Mouse (Mus musculus): ENCODE results near the gene Smoc2.

Gene Smoc2

DNA sequence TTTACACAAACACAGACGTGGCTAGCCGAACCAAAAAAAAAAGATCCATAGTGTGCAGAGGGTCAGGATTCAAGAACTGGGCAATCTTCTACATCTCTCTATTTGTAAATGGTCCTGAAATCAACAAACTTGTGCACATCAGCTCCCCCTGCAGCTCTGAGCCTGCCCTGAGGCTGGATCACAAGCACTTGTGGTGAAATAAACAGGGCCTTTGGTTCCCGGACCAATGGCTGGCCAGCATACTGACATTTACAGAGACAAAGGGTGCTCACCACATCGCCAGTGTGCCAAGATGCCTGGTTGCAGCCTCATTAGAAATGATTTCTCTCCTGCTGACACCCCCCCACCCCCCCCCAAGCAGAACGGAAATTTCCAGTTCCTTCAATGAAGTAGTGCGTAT, 23.1 kb downstream of the Smoc2 start:
- Histone ChIP-seq H3K27me3 (ENCODE audit: control insufficient read depth, insufficient read depth, low read length, poor library complexity, severe bottlenecking) (no peaks in the 10 kb centered on the region), H3K36me3 (ENCODE audit: control insufficient read depth, insufficient read depth, low read length, poor library complexity, severe bottlenecking) (no peaks in the 10 kb centered on the region)
- DNase-seq (ENCODE audit: low read depth, low spot score), result no peak

DNA sequence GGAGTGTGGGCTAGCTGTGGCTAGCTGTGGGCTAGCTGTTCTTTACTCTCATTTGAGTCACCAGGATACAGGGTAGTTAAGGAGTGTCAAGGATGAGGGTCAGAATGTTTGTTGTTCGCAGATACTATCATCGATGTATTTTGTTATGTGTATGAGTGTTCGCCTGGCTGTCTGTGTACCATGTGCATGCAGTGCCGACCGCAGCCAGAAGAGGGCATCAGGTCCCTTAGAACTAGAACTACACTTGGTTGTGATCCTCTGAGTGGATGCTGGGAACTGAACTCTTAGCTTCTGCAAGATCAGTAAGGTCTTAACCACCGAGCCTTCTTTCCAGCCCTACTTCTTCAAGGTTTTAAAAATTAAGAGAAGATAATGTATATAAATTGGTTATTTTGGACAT, 24.4 kb downstream of the Smoc2 start:
- Histone ChIP-seq H3K36me3 (ENCODE audit: control insufficient read depth, insufficient read depth, low read length, poor library complexity, severe bottlenecking) (no peaks in the 10 kb centered on the region), H3K27me3 (ENCODE audit: control insufficient read depth, insufficient read depth, low read length, poor library complexity, severe bottlenecking) (no peaks in the 10 kb centered on the region)
- DNase-seq (ENCODE audit: low read depth, low spot score), result no peak

DNA sequence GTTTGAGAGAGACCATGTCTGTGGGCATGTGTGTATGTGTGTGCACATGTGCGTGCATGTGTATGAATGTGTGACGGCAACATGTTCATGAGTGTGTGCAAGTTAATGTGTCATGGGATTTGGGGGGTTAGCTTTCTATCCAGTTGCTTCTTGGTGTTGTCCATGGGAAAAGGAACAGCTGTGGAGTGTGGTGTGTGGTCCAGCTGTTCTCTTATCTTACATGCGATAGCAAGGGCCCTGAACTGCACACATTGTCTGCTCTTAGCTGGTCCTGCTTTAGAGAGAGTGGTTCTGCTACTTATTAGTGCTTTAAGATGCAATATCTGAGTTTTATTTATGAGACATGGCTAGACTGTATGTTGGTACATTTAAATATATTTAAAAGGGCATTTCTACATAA, 30.6 kb downstream of the Smoc2 start:
- Histone ChIP-seq H3K27me3 (ENCODE audit: control insufficient read depth, insufficient read depth, low read length, poor library complexity, severe bottlenecking) (no peaks in the 10 kb centered on the region), H3K36me3 (ENCODE audit: control insufficient read depth, insufficient read depth, low read length, poor library complexity, severe bottlenecking) (no peaks in the 10 kb centered on the region)
- DNase-seq (ENCODE audit: low read depth, low spot score), result no peak

DNA sequence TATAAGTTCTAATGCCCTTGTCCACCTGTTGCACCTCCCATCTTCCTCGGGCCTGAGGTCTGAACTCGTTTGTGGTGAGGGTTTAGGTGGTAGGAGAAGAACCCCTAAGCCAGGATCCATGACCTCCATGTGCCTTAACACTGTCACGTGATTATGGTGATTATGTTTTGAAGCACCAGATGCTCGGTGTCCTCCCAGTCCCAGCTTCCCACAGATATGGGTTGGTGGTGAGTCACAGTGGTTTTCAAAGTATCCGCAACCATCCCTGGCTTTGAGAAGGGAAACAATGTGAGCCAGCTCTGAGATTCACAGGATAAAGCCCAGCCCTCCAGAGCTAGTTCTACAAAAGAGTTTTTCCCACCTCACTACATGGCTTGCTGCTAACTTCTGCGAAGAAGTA, 33.1 kb downstream of the Smoc2 start:
- Histone ChIP-seq H3K36me3 (ENCODE audit: control insufficient read depth, insufficient read depth, low read length, poor library complexity, severe bottlenecking) (no peaks in the 10 kb centered on the region), H3K27me3 (ENCODE audit: control insufficient read depth, insufficient read depth, low read length, poor library complexity, severe bottlenecking) (no peaks in the 10 kb centered on the region)
- no peak for DNase-seq (ENCODE audit: low read depth, low spot score)

DNA sequence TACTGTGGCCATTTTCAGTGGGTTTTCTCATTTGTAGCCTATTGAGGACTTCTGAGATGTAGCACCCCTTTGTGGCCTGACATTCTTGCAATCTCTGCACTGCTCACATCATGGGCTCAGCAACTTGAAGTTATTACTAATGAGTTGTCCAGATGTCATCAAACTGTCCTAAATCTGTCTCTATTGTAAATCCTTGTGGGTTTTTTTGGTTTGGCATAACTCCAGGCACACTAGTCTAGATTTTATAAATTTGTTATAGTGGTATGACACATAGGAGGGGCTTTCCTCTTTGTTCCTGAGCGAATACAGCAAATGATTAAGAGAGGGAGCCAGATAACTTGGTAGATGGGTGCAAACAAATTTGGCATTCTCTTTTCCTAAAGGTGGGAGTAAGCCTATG, 35.0 kb downstream of the Smoc2 start:
- no peak for DNase-seq (ENCODE audit: low read depth, low spot score)
- H3K27me3 ChIP-seq (ENCODE audit: control insufficient read depth, insufficient read depth, low read length, poor library complexity, severe bottlenecking), result no peaks in the 10 kb centered on the region

DNA sequence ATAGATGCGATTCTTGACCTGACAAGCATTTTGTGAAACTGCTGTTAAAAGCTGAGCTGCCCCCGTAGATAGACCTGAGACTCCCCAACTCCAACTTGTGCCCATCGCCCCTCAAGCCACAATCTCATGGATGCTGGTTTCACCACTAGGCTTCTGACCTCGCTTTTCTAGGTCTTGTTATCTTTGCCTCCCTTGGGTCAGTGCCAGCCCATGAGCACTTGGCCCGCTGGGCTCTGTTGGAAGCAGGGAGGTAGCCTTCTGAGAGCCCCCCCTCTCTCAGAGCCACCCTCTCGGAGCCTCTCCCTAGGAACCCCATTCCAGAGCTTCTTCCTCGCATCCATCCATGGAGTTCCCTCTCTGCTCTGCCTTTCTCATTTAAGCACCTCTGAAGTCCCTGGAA, 37.2 kb downstream of the Smoc2 start:
- Histone ChIP-seq H3K36me3 (ENCODE audit: control insufficient read depth, insufficient read depth, low read length, poor library complexity, severe bottlenecking) (no peaks in the 10 kb centered on the region), H3K27me3 (ENCODE audit: control insufficient read depth, insufficient read depth, low read length, poor library complexity, severe bottlenecking) (no peaks in the 10 kb centered on the region)
- no peak for DNase-seq (ENCODE audit: low read depth, low spot score)

More for the DNA sequence above, 35.0 kb downstream of the Smoc2 start:
- H3K36me3 ChIP-seq (ENCODE audit: control insufficient read depth, insufficient read depth, low read length, poor library complexity, severe bottlenecking), result no peaks in the 10 kb centered on the region

DNA sequence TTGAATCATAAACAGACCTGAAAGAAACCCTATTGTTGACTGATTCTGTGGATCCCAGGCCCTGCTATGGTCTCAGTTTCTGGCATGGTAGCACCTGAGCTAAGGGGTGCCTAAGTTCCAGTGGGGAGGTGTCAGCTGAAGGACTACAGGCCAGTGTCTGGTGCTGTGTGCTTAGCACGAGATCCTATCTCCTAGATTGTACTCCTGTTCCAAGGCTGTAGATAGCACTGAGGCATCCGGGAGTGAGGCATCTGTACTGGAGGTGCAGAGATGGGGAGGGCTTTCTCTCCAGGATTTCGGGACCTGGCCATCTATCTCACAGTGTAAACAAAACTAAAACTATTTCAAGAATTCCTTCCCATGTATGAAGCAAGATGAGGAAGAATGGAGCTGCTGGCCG, 38.1 kb downstream of the Smoc2 start:
- no peaks in the 10 kb centered on the region for H3K27me3 ChIP-seq (ENCODE audit: control insufficient read depth, insufficient read depth, low read length, poor library complexity, severe bottlenecking)
- no peaks in the 10 kb centered on the region for H3K36me3 ChIP-seq (ENCODE audit: control insufficient read depth, insufficient read depth, low read length, poor library complexity, severe bottlenecking)
- DNase-seq (ENCODE audit: low read depth, low spot score), result no peak

DNA sequence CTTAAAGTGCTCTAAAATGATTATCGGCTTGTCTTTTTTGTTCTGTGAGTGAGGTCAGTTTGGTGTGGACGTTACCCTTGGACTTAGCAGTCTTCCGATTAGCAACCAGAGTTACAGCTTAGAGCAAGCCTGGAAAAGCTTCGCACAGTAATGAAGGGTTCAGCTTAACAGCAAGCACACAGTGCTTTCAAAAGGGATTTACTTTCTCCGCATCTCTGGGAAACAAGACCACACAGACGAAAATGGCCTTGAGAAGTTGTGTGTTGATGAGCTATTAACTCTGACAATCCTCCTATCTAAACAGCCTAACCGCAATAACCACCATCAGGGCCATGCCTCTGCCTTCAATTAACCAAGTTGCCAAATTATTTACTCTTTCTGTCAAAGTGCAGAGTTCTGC, 46.9 kb downstream of the Smoc2 start:
- no peaks in the 10 kb centered on the region for H3K27me3 ChIP-seq (ENCODE audit: control insufficient read depth, insufficient read depth, low read length, poor library complexity, severe bottlenecking)
- DNase-seq (ENCODE audit: low read depth, low spot score), result no peak

DNA sequence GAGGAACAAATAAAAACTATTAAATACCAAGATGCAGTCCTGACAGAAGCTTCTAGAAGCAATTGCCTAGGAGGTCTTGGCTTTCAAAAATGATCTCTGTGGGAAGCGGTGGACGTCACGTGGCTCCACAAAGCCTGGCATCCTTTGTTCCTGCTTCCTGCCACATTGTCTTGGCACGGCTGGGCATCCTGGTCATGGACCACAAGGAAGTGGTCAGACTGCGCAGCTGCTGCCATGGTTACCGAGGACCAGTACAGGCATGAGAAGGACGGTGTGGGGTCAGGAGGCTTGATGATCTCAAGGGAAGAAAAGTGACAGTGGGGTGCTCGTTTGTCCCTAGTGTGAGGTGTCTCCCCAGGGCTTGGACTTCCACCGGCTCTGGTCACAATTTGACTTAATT, 48.7 kb downstream of the Smoc2 start:
- Histone ChIP-seq H3K27me3 (ENCODE audit: control insufficient read depth, insufficient read depth, low read length, poor library complexity, severe bottlenecking) (no peaks in the 10 kb centered on the region), H3K36me3 (ENCODE audit: control insufficient read depth, insufficient read depth, low read length, poor library complexity, severe bottlenecking) (no peaks in the 10 kb centered on the region)
- DNase-seq (ENCODE audit: low read depth, low spot score), result no peak

More for the DNA sequence above, 46.9 kb downstream of the Smoc2 start:
- no peaks in the 10 kb centered on the region for H3K36me3 ChIP-seq (ENCODE audit: control insufficient read depth, insufficient read depth, low read length, poor library complexity, severe bottlenecking)

DNA sequence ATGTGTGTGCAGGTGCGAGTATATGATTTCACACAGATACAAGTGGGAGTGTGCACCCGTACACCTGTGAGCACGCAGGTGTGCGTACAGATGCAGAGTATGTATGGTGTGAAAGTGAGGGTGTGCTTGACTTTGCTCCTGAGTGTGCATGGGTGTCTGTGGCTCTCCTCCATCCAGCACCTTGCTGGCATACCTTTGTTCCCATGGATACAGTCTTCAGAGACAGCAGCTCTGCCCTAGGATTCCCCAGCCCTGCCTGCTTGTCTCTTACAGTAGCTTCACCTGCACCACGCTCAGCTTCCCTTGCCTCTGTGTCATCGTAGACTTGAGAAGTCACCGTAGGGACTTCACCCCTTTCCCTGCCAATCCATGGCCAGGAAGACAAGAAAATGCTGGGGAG, 51.2 kb downstream of the Smoc2 start:
- Histone ChIP-seq H3K27me3 (ENCODE audit: control insufficient read depth, insufficient read depth, low read length, poor library complexity, severe bottlenecking) (no peaks in the 10 kb centered on the region), H3K36me3 (ENCODE audit: control insufficient read depth, insufficient read depth, low read length, poor library complexity, severe bottlenecking) (no peaks in the 10 kb centered on the region)
- no peak for DNase-seq (ENCODE audit: low read depth, low spot score)

DNA sequence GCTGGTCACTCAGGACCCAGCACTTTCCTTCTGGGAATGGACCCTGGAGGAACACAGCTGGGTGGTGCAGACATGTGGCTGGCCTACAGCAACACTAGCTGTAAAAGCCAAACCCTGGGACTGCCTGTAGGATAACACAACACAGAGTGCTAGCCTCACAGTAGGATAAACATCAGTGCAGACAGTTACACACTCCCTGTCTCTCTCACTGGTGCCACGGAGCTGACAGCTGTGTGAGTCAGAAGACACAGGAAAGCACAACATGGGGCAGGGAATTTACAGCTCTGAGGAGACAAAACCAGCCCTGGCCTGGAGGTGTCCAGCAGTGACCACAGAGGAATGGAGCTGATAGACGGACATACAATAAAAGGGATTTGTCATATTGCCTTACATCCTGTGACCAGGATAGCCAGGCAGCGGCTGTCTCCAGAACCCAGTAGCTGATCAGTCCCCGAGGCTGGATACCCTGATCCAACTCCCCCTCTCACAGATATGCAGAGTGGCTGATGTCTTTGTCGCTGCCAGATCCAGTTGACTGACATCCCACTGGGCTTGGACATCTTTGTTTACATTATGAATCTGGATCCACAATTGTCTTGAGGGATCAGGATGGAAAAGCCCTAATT, 60.7 kb downstream of the Smoc2 start:
- no peak for DNase-seq (ENCODE audit: low read depth, low spot score)
- Histone ChIP-seq H3K27me3 (ENCODE audit: control insufficient read depth, insufficient read depth, low read length, poor library complexity, severe bottlenecking) (no peaks in the 10 kb centered on the region), H3K36me3 (ENCODE audit: control insufficient read depth, insufficient read depth, low read length, poor library complexity, severe bottlenecking) (no peaks in the 10 kb centered on the region)

DNA sequence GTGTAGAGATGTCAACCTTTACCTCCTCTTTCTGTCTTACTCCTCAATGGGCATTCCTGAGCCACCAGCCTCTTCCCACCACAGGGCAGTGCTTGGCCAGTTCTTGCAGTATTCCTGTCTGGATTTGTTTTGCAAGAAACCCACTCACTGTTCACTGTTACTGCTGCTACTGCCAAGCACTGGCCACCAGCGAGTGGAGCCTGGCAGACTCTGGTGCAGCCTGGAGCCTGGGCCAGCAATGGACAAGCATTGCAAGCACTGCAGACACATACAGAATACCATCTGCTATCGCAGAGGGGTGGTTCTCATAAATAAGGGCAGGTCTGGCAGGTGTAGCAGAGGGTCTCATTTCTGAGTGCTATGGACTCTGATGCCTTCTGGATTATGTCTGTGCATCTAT, 61.4 kb downstream of the Smoc2 start:
- H3K36me3 ChIP-seq (ENCODE audit: control insufficient read depth, insufficient read depth, low read length, poor library complexity, severe bottlenecking), result no peaks in the 10 kb centered on the region
- no peaks in the 10 kb centered on the region for H3K27me3 ChIP-seq (ENCODE audit: control insufficient read depth, insufficient read depth, low read length, poor library complexity, severe bottlenecking)
- DNase-seq (ENCODE audit: low read depth, low spot score), result no peak

DNA sequence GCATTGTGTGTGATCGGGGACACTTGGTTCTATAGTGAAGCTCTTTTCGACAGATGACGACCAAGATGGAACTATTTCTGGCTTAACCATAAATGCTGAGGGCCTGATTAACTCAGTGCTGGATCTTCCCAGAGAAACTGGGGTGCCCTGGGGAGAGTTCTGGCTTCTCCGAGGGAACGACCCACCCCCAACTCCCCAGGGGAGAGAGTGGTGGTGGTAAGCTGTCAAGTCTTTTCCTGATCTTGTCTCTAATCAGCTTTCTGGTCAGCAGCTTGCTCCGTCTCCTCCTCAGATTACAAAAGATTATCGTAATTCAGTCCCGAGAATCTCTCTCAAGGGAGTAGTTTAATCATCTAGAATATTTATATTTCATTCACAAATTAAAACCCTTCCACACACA, 63.2 kb downstream of the Smoc2 start:
- Histone ChIP-seq H3K27me3 (ENCODE audit: control insufficient read depth, insufficient read depth, low read length, poor library complexity, severe bottlenecking) (no peaks in the 10 kb centered on the region), H3K36me3 (ENCODE audit: control insufficient read depth, insufficient read depth, low read length, poor library complexity, severe bottlenecking) (no peaks in the 10 kb centered on the region)
- DNase-seq (ENCODE audit: low read depth, low spot score), result no peak

DNA sequence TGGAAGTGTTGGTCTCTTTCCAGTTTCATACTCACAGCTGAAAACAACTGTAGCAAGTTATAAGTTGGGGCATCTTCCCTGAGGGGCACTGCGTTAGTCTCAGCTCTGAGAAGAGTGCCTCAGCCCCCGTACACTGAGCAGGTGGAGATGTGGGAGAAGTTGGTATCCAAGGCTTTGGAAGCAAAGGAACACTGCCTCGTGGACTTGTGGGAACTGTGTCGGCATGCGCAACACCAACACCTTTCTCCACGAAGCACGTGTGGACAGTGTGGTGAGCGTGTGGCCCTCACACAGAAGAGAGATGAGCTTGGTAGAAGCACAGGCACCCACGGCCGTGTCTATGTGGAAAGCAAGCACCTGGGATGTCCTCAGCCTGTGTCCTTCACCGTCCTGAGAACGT, 64.1 kb downstream of the Smoc2 start:
- no peak for DNase-seq (ENCODE audit: low read depth, low spot score)
- Histone ChIP-seq H3K27me3 (ENCODE audit: control insufficient read depth, insufficient read depth, low read length, poor library complexity, severe bottlenecking) (no peaks in the 10 kb centered on the region), H3K36me3 (ENCODE audit: control insufficient read depth, insufficient read depth, low read length, poor library complexity, severe bottlenecking) (no peaks in the 10 kb centered on the region)

DNA sequence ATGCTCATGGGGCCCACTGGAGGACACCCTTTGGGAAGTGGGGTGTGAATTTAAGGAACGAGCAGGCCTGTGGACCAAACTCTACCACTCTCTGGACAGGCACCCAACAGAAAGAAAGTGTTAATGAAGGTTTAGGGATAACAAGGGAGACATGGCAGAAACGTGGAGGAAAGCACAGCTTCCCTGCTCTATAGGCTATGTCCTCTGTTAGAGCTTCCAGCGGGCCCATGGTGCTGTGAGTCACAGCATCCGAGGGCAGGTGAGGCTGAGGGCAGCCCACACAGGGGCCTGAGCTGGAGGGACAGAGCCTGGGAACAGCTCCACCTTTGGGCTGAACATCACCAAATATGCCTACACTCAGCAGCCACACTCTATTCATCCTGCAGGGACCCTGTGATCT, 66.2 kb downstream of the Smoc2 start:
- Histone ChIP-seq H3K36me3 (ENCODE audit: control insufficient read depth, insufficient read depth, low read length, poor library complexity, severe bottlenecking) (no peaks in the 10 kb centered on the region), H3K27me3 (ENCODE audit: control insufficient read depth, insufficient read depth, low read length, poor library complexity, severe bottlenecking) (no peaks in the 10 kb centered on the region)
- DNase-seq (ENCODE audit: low read depth, low spot score), result no peak

DNA sequence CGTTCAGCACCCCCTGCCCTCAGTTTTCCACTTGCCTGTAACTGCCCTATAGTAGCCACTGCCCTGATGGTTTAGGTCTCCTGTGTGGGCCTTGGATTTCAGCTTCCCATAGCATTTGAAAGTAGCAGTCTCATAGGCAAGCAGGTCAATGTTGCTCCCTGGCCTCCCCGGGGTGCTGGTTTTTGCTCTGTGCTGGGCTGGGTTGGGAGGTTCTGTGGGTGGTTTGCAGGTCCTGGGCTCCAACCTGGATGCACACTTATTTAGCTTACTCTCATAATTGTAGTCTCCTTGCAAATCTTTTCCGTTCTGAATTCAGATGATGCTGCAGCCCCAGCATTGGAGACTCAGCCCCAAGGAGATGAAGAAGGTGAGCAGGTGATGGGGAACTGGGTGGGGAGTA, 67.6 kb downstream of the Smoc2 start:
- H3K36me3 ChIP-seq (ENCODE audit: control insufficient read depth, insufficient read depth, low read length, poor library complexity, severe bottlenecking), result no peaks in the 10 kb centered on the region
- DNase-seq (ENCODE audit: low read depth, low spot score), result no peak

More for the DNA sequence above, 67.6 kb downstream of the Smoc2 start:
- no peaks in the 10 kb centered on the region for H3K27me3 ChIP-seq (ENCODE audit: control insufficient read depth, insufficient read depth, low read length, poor library complexity, severe bottlenecking)
